Mouse (Mus musculus) neural tube, embryonic 11.5 days (tissue): ENCODE measurements around the gene Babam2. TPM values are rescaled to one million over a fixed set of nuclear protein-coding genes. Genes with fewer than 3 reads are reported as not detected.

Experiments
- ATAC-seq: fragments of 200-750 bp; cut with Nextera tagmentation; 2 replicates; pipeline ENCODE4 v1.8.0; 2017; ENCODE audit warnings: moderate number of reproducible peaks, mild to moderate bottlenecking, moderate TSS enrichment, moderate library complexity; ENCODE audit not compliant: insufficient read depth, low FRiP score, low TSS enrichment
- DNase-seq: peaks from one replicate; pipeline ENCODE4 v3.0.0-alpha.2; 2015; ENCODE audit warnings: low spot score
- H3K27ac ChIP-seq: fragments of 300-500 bp; sonication (generic); 2 replicates; pipeline ENCODE4 v1.5.1; 2014; ENCODE audit warnings: low read depth, mild to moderate bottlenecking, low read length
- H3K27me3 ChIP-seq: fragments of 300-500 bp; sonication (generic); 2 replicates; pipeline ENCODE4 v1.6.1; 2014; ENCODE audit warnings: mild to moderate bottlenecking, low read length, mixed read lengths; ENCODE audit not compliant: control insufficient read depth, insufficient read depth
- H3K36me3 ChIP-seq: fragments of 300-500 bp; sonication (generic); 2 replicates; pipeline ENCODE4 v1.6.1; 2014; ENCODE audit warnings: mild to moderate bottlenecking, low read length, moderate library complexity, mixed read lengths; ENCODE audit not compliant: control insufficient read depth, insufficient read depth
- H3K4me1 ChIP-seq: fragments of 300-500 bp; sonication (generic); 2 replicates; pipeline ENCODE4 v1.6.1; 2014; ENCODE audit warnings: low read length, mixed read lengths; ENCODE audit not compliant: control insufficient read depth, insufficient read depth
- H3K4me2 ChIP-seq: fragments of 300-500 bp; sonication (generic); 2 replicates; pipeline ENCODE4 v1.6.1; 2014; ENCODE audit warnings: low read depth, mild to moderate bottlenecking, moderate library complexity
- H3K4me3 ChIP-seq: fragments of 300-500 bp; sonication (generic); 2 replicates; pipeline ENCODE4 v1.5.1; 2014; ENCODE audit warnings: low read depth, low read length
- H3K9ac ChIP-seq: fragments of 300-500 bp; sonication (generic); 2 replicates; pipeline ENCODE4 v1.6.1; 2014; ENCODE audit warnings: mild to moderate bottlenecking, low read length
- H3K9me3 ChIP-seq: fragments of 300-500 bp; sonication (generic); 2 replicates; pipeline ENCODE4 v1.6.1; 2016; ENCODE audit warnings: low read length; ENCODE audit not compliant: control insufficient read depth
- WGBS: fragments of 180-500 bp; shearing (Covaris S2); extraction: QIAGEN DNeasy Blood & Tissue Kit; methylation state at CpG from one replicate; pipeline ENCODE4 v1.1.7; 2014; 5-methylcytosine and 5-hydroxymethylcytosine counted together
- polyA plus RNA-seq: library from polyadenylated mRNA; unstranded; fragments of >200 nt; fragmentation: Nextera tagmentation; extraction: Ambion mirVana; gene quantifications from 2 replicates; pipeline ENCODE4 v1.2.1, GENCODE M21; 2014

Babam2 gene
- polyA plus RNA-seq, 1 experiment from 2014 or later = 45.0 TPM

GRCm38 (mm10) chr5:32061854-32062253 lies 364.4 kb downstream of the Babam2 start:
- no peak overlapping the region for H3K4me2 ChIP-seq
- H3K4me1 ChIP-seq = no peaks in the 10 kb centered on the region
- no peak for ATAC-seq
- 86% methylated on average over 1 of the region's 1 CpGs for WGBS
- no peak overlapping the region for H3K9ac ChIP-seq
- no peak overlapping the region for H3K27ac ChIP-seq
- H3K36me3 ChIP-seq = no peaks in the 10 kb centered on the region
- H3K27me3 ChIP-seq = no peaks in the 10 kb centered on the region
- no peaks in the 10 kb centered on the region for H3K9me3 ChIP-seq
- no peak overlapping the region for H3K4me3 ChIP-seq
- DNase-seq = no peak

GRCm38 (mm10) chr5:32064341-32065105 lies 367.0 kb downstream of the Babam2 start:
- WGBS = 80% methylated on average over 2 of the region's 2 CpGs
- H3K36me3 ChIP-seq = no peaks in the 10 kb centered on the region
- no peak overlapping the region for H3K27ac ChIP-seq
- no peak overlapping the region for H3K4me3 ChIP-seq
- no peaks in the 10 kb centered on the region for H3K27me3 ChIP-seq
- H3K9me3 ChIP-seq = no peaks in the 10 kb centered on the region
- H3K4me2 ChIP-seq = no peak overlapping the region
- no peak for ATAC-seq
- no peaks in the 10 kb centered on the region for H3K4me1 ChIP-seq
- H3K9ac ChIP-seq = no peak overlapping the region
- DNase-seq = no peak

- DNase-seq = no peak
Observed at GRCm38 (mm10) chr5:32066015-32066734, 368.7 kb downstream of the Babam2 start.

GRCm38 (mm10) chr5:32066839-32067238 lies 369.4 kb downstream of the Babam2 start:
- Histone ChIP-seq H3K4me3 (no peak overlapping the region), H3K27me3 (no peaks in the 10 kb centered on the region), H3K4me1 (no peaks in the 10 kb centered on the region), H3K4me2 (no peak overlapping the region), H3K9me3 (no peaks in the 10 kb centered on the region), H3K36me3 (no peaks in the 10 kb centered on the region), H3K27ac (no peak overlapping the region), H3K9ac (no peak overlapping the region)
- ATAC-seq = no peak
- WGBS = 92% methylated on average over 2 of the region's 2 CpGs
- DNase-seq = no peak

More at GRCm38 (mm10) chr5:32066015-32066734, 368.7 kb downstream of the Babam2 start:
- H3K4me2 ChIP-seq = no peak overlapping the region
- 91% methylated on average over 5 of the region's 5 CpGs for WGBS
- H3K4me3 ChIP-seq = no peak overlapping the region
- H3K36me3 ChIP-seq = no peaks in the 10 kb centered on the region
- H3K9ac ChIP-seq = no peak overlapping the region
- H3K4me1 ChIP-seq = no peaks in the 10 kb centered on the region
- H3K27me3 ChIP-seq = no peaks in the 10 kb centered on the region
- no peaks in the 10 kb centered on the region for H3K9me3 ChIP-seq
- no peak for ATAC-seq
- H3K27ac ChIP-seq = no peak overlapping the region

GRCm38 (mm10) chr5:32068616-32069015 lies 371.1 kb downstream of the Babam2 start:
- Histone ChIP-seq H3K4me1 (no peaks in the 10 kb centered on the region), H3K4me3 (no peak overlapping the region)
- WGBS = 92% methylated on average over 3 of the region's 3 CpGs

GRCm38 (mm10) chr5:32069096-32069495 lies 371.6 kb downstream of the Babam2 start:
- Histone ChIP-seq H3K27me3 (no peaks in the 10 kb centered on the region), H3K4me3 (no peak overlapping the region), H3K9me3 (no peaks in the 10 kb centered on the region), H3K9ac (no peak overlapping the region), H3K4me2 (no peak overlapping the region), H3K27ac (no peak overlapping the region), H3K4me1 (no peaks in the 10 kb centered on the region), H3K36me3 (no peaks in the 10 kb centered on the region)
- WGBS = 71% methylated on average over 4 of the region's 4 CpGs
- ATAC-seq (no peak), DNase-seq (no peak)

More at GRCm38 (mm10) chr5:32068616-32069015, 371.1 kb downstream of the Babam2 start:
- H3K9me3 ChIP-seq = no peaks in the 10 kb centered on the region
- H3K27me3 ChIP-seq = no peaks in the 10 kb centered on the region
- H3K4me2 ChIP-seq = no peak overlapping the region
- no peak for ATAC-seq
- no peak overlapping the region for H3K27ac ChIP-seq
- no peak for DNase-seq
- no peaks in the 10 kb centered on the region for H3K36me3 ChIP-seq
- H3K9ac ChIP-seq = no peak overlapping the region

- no peak overlapping the region for H3K4me2 ChIP-seq
- no peaks in the 10 kb centered on the region for H3K27me3 ChIP-seq
- WGBS = 88% methylated on average over 10 of the region's 10 CpGs
- no peaks in the 10 kb centered on the region for H3K9me3 ChIP-seq
- no peak overlapping the region for H3K27ac ChIP-seq
- no peaks in the 10 kb centered on the region for H3K36me3 ChIP-seq
- ATAC-seq = no peak
- DNase-seq = no peak
- no peaks in the 10 kb centered on the region for H3K4me1 ChIP-seq
- no peak overlapping the region for H3K9ac ChIP-seq
- H3K4me3 ChIP-seq = no peak overlapping the region
Observed at GRCm38 (mm10) chr5:32069566-32070169, 372.2 kb downstream of the Babam2 start.

- ATAC-seq (no peak), DNase-seq (no peak)
- H3K4me1 ChIP-seq = no peaks in the 10 kb centered on the region
- H3K9me3 ChIP-seq = no peaks in the 10 kb centered on the region
- H3K36me3 ChIP-seq = no peaks in the 10 kb centered on the region
- 83% methylated on average over 3 of the region's 3 CpGs for WGBS
- no peak overlapping the region for H3K4me3 ChIP-seq
- H3K27ac ChIP-seq = no peak overlapping the region
- no peaks in the 10 kb centered on the region for H3K27me3 ChIP-seq
- H3K9ac ChIP-seq = no peak overlapping the region
- no peak overlapping the region for H3K4me2 ChIP-seq
Observed at GRCm38 (mm10) chr5:32070781-32071180, 373.3 kb downstream of the Babam2 start.
